Mouse (Mus musculus) lung, adult 2 months (tissue): ENCODE data around the gene Alg3. TPM values are rescaled to one million over a fixed set of nuclear protein-coding genes. Genes with fewer than 3 reads are reported as not detected.

ENCODE experiments used
- DNase-seq: peaks from one replicate; pipeline ENCODE4 v3.0.0; 2022
- H3K4me1 ChIP-seq: fragments of 200-500 bp; 2 replicates; pipeline ENCODE4 v1.6.1; 2011; ENCODE audit warnings: low read length; ENCODE audit not compliant: control insufficient read depth, insufficient read depth
- H3K4me3 ChIP-seq: fragments of 200-500 bp; replicated peaks from 2 replicates; pipeline ENCODE3; 2011; ENCODE audit warnings: low read depth, mild to moderate bottlenecking, control low read depth, low read length; ENCODE audit errors: extremely low read depth
- CTCF ChIP-seq: fragments of 200-500 bp; IDR thresholded peaks from 2 replicates; pipeline ENCODE4 v1.5.1; 2011; ENCODE audit warnings: mild to moderate bottlenecking, low read length, control low read depth; ENCODE audit not compliant: insufficient read depth
- POLR2A ChIP-seq: fragments of 200-500 bp; IDR thresholded peaks from 2 replicates; pipeline ENCODE4 v1.6.1; 2011; ENCODE audit warnings: low read depth, mild to moderate bottlenecking, control low read depth, low read length, borderline replicate concordance; ENCODE audit errors: extremely low read depth
- WGBS: fragments of 180-500 bp; shearing (Covaris S2); methylation state at CpG from one replicate; pipeline ENCODE4 v1.1.7; 2018; 5-methylcytosine and 5-hydroxymethylcytosine counted together
- polyA plus RNA-seq: library from polyadenylated mRNA; depleted of rRNA; stranded (reverse); fragments of >200 nt; gene quantifications from 2 replicates; pipeline ENCODE4 v1.2.3, GENCODE M21; 2012; rRNA removed

Gene Alg3
- polyA plus RNA-seq, result 18.0 and 23.7 TPM in 2 replicates

DNA sequence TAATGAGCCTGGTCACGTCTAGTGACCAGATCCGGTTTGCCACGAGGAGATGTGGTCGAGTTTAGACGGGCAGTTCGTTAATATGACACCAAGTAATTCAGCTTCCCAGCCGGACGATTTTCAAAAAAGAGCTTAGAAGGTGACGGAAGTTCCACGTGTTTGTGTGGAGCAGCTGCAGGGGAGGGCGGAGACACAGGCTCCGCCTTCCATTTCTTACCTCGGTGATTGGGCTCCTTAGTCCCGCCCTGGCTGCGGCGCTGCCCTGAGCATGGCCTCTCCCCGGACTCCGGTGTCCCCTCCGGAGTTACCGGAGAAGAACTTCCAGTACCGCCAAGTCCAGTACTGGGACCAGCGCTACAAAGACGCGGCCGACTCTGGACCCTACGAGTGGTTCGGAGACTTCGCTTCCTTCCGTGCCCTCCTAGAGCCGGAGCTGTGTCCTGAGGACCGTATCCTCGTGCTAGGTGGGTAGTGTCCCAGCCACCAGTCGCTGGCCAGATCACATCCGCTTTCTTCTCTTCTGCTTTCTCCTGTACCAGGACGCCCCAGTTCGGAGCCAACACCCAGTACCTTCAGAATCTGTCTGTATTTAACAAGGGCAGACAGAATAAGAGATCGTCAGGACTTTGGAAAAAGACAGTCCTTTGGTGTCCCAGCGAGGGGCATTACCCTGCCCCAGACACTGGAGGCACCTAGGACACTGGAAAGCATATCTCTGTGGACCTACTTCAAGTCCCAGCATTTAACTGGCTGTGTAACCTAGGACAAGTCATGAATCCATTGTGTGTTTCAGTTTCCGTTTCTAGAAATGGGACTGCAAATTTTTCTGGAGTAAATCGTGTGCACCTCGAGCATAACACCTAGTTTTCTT lies at the start of gene Alg3, which contains the start of the genes Eef1akmt4 and Gm49333:
Alg3 (minus strand) TSS at position 379 of the 871 bp plus-strand sequence.
Eef1akmt4 (plus strand) TSS at position 237 of the 871 bp plus-strand sequence.
Gm49333 (plus strand) TSS at position 254 of the 871 bp plus-strand sequence.
- 1% methylated on average over 41 of the region's 41 CpGs for WGBS
- DNase-seq, result peak; percentile 83
- TF ChIP-seq POLR2A (peak; percentile 42; the same call in 1 of the 2 replicates), CTCF (no peak)
- Histone ChIP-seq H3K4me1 (peaks cover 2% of the 10 kb centered on the region; the same call in 1 of the 2 replicates), H3K4me3 (peak within 1 kb of the TSS; percentile 78)

DNA sequence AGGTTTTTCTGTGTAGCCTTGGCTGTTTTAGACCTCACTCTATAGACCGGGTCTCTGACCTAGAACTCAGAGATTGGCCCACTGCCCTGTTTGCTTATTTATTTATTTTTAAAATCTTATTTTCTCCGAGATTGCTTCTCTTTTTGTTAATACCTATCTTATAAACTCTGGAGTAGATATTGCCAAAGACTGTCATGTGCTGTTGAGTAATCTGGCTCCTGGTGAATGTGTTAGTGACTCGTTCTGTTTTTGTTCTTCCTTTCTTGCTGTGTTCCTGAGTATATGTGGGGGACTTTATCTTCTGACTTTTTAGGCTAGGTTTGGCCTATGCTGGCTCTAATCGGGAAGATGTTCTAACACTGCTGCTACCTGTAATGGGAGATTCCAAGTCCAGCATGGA lies 46.1 kb upstream of the Alg3 start:
- Histone ChIP-seq H3K4me3 (no peak overlapping the region), H3K4me1 (no peaks in the 10 kb centered on the region)
- DNase-seq, result no peak
- no peak for TF ChIP-seq CTCF
- no peak for TF ChIP-seq POLR2A
- WGBS, result 81% methylated on average over 4 of the region's 4 CpGs

DNA sequence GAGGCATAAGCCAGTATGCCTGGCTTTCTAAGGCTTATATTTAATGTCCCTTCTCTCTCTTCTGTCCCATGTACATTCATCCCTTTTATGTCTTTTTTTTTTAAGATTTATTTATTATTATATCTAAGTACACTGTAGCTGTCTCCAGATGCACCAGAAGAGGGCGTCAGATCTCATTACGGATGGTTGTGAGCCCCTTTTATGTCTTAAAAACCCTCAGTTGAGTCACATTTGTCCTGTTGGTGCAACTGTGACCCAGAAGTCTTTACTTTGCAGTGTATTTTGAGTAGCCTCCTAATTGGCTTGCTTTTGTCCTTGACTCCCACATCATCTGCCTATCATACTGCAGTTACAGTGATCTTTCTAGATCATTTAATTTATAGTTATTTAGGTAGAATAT lies 41.8 kb upstream of the Alg3 start:
- WGBS, result 43% methylated on average over 2 of the region's 2 CpGs
- H3K4me1 ChIP-seq, result no peaks in the 10 kb centered on the region; the same call in none of the 2 replicates
- no peak overlapping the region for H3K4me3 ChIP-seq
- no peak for DNase-seq
- TF ChIP-seq CTCF, result no peak
- TF ChIP-seq POLR2A, result no peak

DNA sequence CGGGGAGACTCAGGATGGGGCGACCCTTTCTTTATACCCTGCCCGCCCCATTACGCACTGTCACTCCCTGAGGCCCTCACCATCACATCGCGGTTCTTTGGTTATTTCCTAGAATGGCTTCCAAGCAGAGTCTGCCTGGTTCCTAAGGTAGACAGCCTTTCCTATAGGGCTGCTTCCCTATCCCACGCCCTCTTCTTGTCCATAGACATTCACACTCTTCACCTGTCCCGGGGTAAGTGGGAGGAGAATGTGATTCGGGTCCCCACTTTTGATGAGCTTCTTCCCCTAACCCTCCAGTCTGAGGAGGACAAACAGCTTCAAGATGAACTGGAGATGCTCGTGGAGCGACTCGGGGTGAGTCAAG lies 40.4 kb upstream of the Alg3 start:
- no peak for DNase-seq
- H3K4me1 ChIP-seq, result no peaks in the 10 kb centered on the region; the same call in none of the 2 replicates
- peak overlapping the region; percentile 98 for H3K4me3 ChIP-seq
- TF ChIP-seq CTCF (no peak), POLR2A (no peak)
- 6% methylated on average over 12 of the region's 12 CpGs for WGBS

DNA sequence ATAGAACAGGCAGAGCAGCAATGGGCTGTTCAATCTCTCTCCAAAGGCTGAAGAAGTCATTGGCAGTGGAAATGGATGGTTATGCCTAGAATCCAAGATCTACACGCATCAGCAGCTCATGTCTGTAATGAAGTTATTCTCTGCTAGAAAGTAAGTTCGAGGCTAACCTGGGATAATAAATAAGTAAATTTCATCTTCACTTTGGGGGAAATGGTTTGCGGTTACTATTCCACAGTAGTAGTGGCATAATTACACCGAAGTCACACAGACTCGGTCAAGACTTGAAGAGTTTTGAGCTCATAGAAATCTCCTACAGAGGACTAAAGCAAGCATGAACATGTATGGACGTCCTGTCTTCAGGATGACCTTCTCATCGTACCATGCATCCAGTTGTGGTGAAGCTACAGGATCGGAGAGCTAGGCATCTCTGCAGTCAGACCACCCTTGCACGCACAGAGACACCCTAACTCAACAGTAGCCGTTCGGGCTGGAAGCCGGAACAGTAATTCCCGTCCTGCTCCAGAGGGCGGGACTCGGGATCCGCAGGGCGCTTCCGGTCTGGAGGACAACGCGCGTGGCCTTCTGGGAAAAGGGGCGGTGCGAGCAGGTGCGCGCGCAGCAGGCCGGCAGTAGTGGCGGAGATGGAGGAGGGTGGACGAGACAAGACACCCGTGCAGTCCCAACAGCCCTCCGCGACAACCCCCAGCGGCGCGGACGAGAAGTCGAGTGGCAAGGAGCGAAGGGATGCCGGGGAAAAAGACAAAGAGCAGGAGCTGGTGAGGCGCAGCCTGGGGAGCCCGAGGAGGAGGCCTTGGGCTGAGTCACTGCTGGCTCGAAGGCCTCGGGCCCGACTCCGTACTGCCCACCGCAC lies 39.8 kb upstream of the Alg3 start, which contains the start of gene Psmd2:
Psmd2 (plus strand) TSS at position 577 of the 871 bp plus-strand sequence.
- peak within 1 kb of the TSS; percentile 98 for H3K4me3 ChIP-seq
- no peaks in the 10 kb centered on the region; the same call in none of the 2 replicates for H3K4me1 ChIP-seq
- DNase-seq, result peak; percentile 99
- WGBS, result 2% methylated on average over 46 of the region's 46 CpGs
- TF ChIP-seq POLR2A (peak; percentile 90), CTCF (no peak)

DNA sequence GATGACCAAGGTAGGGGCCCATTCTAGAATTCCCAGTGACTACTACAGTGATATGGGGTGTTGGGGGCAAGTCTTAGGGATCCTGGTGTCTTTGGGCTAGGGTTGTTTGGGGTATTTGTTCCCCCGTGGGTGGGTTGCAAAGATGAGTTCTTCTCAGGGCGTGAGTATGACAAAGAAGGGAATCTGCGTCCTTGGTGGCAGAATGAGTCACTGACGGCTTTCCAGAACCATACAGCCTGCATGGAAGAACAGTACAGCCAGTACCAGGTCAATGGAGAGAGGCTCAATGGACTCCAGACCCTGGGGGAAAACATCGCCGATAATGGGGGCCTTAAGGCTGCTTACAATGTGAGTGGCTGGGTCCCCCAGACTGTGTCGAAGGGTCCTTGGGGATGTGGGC lies 32.4 kb upstream of the Alg3 start:
- WGBS, result 75% methylated on average over 7 of the region's 7 CpGs
- no peak overlapping the region for H3K4me3 ChIP-seq
- TF ChIP-seq POLR2A, result no peak
- no peak for TF ChIP-seq CTCF
- no peak for DNase-seq
- 0 out of 2 replicates have a peak, but pooled peaks cover 2% of the 10 kb centered on the region for H3K4me1 ChIP-seq

DNA sequence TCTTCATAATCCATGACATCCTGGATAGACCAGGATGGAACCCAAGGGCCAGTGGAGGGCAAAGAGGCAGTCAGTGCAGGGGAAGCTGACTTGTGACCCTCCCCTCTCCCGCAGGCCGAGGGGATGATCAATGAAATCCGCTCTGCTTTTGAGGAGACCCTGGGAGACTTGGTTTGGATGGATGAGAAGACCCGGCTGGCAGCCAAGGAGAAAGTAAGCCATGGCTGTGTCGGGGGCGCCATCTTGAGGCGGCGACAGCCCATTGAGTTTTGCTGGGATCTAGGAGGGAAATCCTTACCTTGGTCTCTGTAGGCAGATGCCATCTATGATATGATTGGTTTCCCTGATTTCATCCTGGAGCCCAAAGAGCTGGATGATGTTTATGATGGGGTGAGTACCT lies 30.6 kb upstream of the Alg3 start:
- H3K4me1 ChIP-seq, result 0 out of 2 replicates have a peak, but pooled peaks cover 2% of the 10 kb centered on the region
- peak; percentile 71 for DNase-seq
- WGBS, result 3% methylated on average over 8 of the region's 8 CpGs
- no peak overlapping the region for H3K4me3 ChIP-seq
- peak; percentile 72 for TF ChIP-seq CTCF
- TF ChIP-seq POLR2A, result no peak

DNA sequence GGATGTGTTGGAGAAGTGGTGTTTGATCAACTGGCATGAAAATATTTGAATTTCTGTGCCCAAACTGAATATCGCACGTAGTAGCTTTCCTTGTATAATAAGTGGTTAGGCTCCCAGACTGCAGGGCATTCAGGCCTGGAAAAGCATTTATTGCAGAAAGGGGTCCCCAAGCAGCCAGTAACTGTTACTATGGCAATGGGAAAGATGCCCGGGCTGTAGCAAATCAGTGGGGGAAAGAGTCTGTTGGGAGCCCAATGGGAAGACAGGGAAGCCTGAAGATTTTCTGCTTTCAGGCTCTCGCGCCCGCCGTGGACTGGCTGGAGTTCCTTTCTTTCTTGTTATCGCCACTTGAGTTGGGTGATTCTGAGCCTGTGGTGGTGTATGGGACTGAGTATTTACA lies 26.8 kb upstream of the Alg3 start:
- no peak for DNase-seq
- 76% methylated on average over 8 of the region's 8 CpGs for WGBS
- TF ChIP-seq CTCF, result no peak
- no peak for TF ChIP-seq POLR2A
- 0 out of 2 replicates have a peak, but pooled peaks cover 2% of the 10 kb centered on the region for H3K4me1 ChIP-seq
- no peak overlapping the region for H3K4me3 ChIP-seq

DNA sequence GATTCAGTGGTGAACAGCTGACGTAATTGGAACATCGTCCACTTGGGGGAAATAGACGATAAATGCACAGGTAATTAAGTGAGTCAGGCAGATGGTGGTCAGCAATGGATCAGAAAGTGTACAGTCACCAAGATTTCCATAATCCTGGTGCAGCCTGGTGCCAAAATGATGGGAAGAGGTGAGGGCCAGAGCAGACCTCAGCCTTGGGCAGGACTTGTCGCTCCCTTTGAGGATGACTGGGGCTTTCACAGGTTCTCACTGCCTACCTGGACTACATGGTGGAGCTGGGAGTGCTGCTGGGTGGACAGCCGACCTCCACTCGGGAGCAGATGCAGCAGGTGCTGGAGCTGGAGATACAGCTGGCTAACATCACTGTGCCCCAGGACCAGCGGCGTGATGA lies 25.9 kb upstream of the Alg3 start:
- Histone ChIP-seq H3K4me1 (0 out of 2 replicates have a peak, but pooled peaks cover 2% of the 10 kb centered on the region), H3K4me3 (no peak overlapping the region)
- 66% methylated on average over 8 of the region's 8 CpGs for WGBS
- no peak for DNase-seq
- no peak for TF ChIP-seq CTCF
